Mouse (Mus musculus): ENCODE data around the gene Fam136a.

Fam136a gene

GRCm38 (mm10) chr6:86395969-86396368, 30.5 kb downstream of the Fam136a start:
- TF ChIP-seq NANOG (IDR thresholded peaks at IDR 0.05; ENCODE audit: borderline replicate concordance, low read length) (no peak), POU5F1 (IDR thresholded peaks at IDR 0.05; ENCODE audit: borderline replicate concordance, low read length) (no peak), CTCF (conservative IDR thresholded peaks at IDR 0.05; ENCODE audit: low read length) (no peak)
- peaks cover 31% of the 10 kb centered on the region for H3K4me1 ChIP-seq (replicated peaks; ENCODE audit: low read depth, low read length)
- H3K9me3 ChIP-seq (ENCODE audit: low read length), result no peaks in the 10 kb centered on the region
- H3K4me3 ChIP-seq (replicated peaks; ENCODE audit: low read length), result peak overlapping the region; percentile 99
- H3K27me3 ChIP-seq (ENCODE audit: insufficient read depth, low read length), result peaks cover 22% of the 10 kb centered on the region
- H3K36me3 ChIP-seq (ENCODE audit: insufficient read depth, low read length), result peaks cover 30% of the 10 kb centered on the region

DNA sequence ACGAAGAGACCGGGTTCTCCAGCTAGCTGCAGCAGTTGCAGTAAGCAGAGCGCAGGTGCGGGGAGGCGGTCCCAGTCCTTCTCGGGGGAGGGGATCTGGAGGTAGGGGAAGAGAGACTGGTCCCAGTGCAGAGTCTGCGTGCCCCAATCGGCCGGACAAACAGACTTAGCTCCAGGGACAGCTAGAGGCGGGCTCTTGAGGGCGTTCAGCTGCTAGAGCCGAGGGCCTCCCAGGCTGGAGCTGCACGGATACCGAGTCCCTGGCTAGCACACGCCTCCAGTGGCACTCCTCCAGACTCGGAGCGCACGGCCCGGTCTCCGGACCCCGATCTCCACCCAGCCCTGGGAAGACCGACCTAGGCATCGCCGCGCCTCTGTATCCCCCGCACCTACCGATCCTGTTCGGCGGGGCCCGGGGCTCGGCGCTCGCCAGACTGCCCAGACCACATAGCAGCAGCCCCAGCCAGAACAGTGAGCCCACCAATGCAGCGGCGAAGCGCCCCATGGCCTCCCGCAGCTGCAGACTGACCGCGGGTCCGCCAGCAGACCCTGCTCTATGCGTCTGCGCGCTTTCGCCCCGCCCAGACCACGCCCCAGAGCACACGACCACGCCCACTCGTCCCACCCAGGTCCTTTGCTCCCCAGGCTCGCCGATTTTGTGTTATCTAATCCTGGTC, 31.3 kb downstream of the Fam136a start, which contains the start of gene Pcyox1:
Pcyox1 (minus strand) TSS at position 574 of the 676 bp plus-strand sequence.
- Histone ChIP-seq H3K27me3 (ENCODE audit: insufficient read depth, low read length) (peaks cover 22% of the 10 kb centered on the region), H3K4me1 (replicated peaks; ENCODE audit: low read depth, low read length) (peaks cover 32% of the 10 kb centered on the region), H3K4me3 (replicated peaks; ENCODE audit: low read length) (peak within 1 kb of the TSS; percentile 99), H3K36me3 (ENCODE audit: insufficient read depth, low read length) (peaks cover 22% of the 10 kb centered on the region), H3K9me3 (ENCODE audit: low read length) (no peaks in the 10 kb centered on the region)
- TF ChIP-seq NANOG (IDR thresholded peaks at IDR 0.05; ENCODE audit: borderline replicate concordance, low read length), result no peak
- TF ChIP-seq CTCF (conservative IDR thresholded peaks at IDR 0.05; ENCODE audit: low read length), result no peak
- TF ChIP-seq POU5F1 (IDR thresholded peaks at IDR 0.05; ENCODE audit: borderline replicate concordance, low read length), result no peak

- Histone ChIP-seq H3K9me3 (ENCODE audit: low read length) (no peaks in the 10 kb centered on the region), H3K4me3 (replicated peaks; ENCODE audit: low read length) (peak overlapping the region; percentile 99), H3K27me3 (ENCODE audit: insufficient read depth, low read length) (peaks cover 22% of the 10 kb centered on the region), H3K36me3 (ENCODE audit: insufficient read depth, low read length) (peaks cover 15% of the 10 kb centered on the region), H3K4me1 (replicated peaks; ENCODE audit: low read depth, low read length) (peaks cover 32% of the 10 kb centered on the region)
- TF ChIP-seq NANOG (IDR thresholded peaks at IDR 0.05; ENCODE audit: borderline replicate concordance, low read length) (no peak), CTCF (conservative IDR thresholded peaks at IDR 0.05; ENCODE audit: low read length) (no peak), POU5F1 (IDR thresholded peaks at IDR 0.05; ENCODE audit: borderline replicate concordance, low read length) (no peak)
Observed at GRCm38 (mm10) chr6:86397257-86397980, 32.0 kb downstream of the Fam136a start.

GRCm38 (mm10) chr6:86398986-86399385, 33.5 kb downstream of the Fam136a start:
- Histone ChIP-seq H3K4me1 (replicated peaks; ENCODE audit: low read depth, low read length) (peaks cover 41% of the 10 kb centered on the region), H3K27me3 (ENCODE audit: insufficient read depth, low read length) (peaks cover 22% of the 10 kb centered on the region), H3K4me3 (replicated peaks; ENCODE audit: low read length) (no peak overlapping the region), H3K9me3 (ENCODE audit: low read length) (no peaks in the 10 kb centered on the region), H3K36me3 (ENCODE audit: insufficient read depth, low read length) (peaks cover 4% of the 10 kb centered on the region; the same call in 1 of the 2 replicates)
- TF ChIP-seq POU5F1 (IDR thresholded peaks at IDR 0.05; ENCODE audit: borderline replicate concordance, low read length) (no peak), NANOG (IDR thresholded peaks at IDR 0.05; ENCODE audit: borderline replicate concordance, low read length) (no peak), CTCF (conservative IDR thresholded peaks at IDR 0.05; ENCODE audit: low read length) (no peak)

DNA sequence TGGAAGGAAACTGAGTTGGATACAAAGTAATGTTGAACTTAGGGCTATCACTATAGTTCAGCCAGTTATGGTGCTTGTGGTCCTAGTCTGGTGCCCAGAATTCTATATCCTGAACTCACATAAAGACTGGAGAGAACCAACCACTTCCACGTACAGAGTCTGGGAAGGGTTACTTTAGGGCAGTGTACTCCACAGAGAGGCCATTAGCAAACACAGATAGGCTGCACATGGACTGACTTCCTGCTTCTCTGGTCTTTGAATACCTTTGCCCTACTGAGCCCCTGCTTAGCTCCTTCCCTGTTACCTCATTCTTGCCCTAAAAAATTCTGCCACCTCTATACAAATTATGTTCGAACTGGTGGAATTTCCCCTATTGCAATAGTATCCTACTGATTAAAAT, 34.5 kb downstream of the Fam136a start:
- H3K4me1 ChIP-seq (replicated peaks; ENCODE audit: low read depth, low read length), result peaks cover 39% of the 10 kb centered on the region
- no peaks in the 10 kb centered on the region; the same call in 1 of the 2 replicates for H3K36me3 ChIP-seq (ENCODE audit: insufficient read depth, low read length)
- H3K4me3 ChIP-seq (replicated peaks; ENCODE audit: low read length), result no peak overlapping the region
- no peaks in the 10 kb centered on the region for H3K9me3 ChIP-seq (ENCODE audit: low read length)
- no peak for TF ChIP-seq POU5F1 (IDR thresholded peaks at IDR 0.05; ENCODE audit: borderline replicate concordance, low read length)
- no peak for TF ChIP-seq NANOG (IDR thresholded peaks at IDR 0.05; ENCODE audit: borderline replicate concordance, low read length)
- TF ChIP-seq CTCF (conservative IDR thresholded peaks at IDR 0.05; ENCODE audit: low read length), result no peak
- peaks cover 22% of the 10 kb centered on the region for H3K27me3 ChIP-seq (ENCODE audit: insufficient read depth, low read length)

DNA sequence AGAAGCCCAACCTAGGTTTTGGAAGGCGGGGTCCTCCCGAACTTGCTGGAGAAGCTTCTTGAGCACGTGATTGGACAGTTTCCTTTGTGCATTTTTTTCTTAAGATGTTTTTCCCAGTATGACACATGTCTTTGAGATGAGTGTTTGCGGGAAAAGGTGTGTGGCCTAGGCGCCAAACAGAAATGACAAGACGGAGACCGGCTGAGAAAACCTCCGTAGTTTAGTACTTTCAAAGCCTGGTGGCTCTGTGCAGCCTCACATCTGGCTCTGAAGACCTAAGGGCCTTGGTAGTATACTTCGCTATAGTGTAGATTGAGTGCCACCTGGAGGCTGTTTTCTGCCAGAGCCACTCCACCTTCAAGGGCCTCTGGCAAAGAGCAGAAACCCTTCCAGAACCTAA, 35.5 kb downstream of the Fam136a start:
- Histone ChIP-seq H3K4me3 (replicated peaks; ENCODE audit: low read length) (no peak overlapping the region), H3K9me3 (ENCODE audit: low read length) (no peaks in the 10 kb centered on the region), H3K27me3 (ENCODE audit: insufficient read depth, low read length) (peaks cover 22% of the 10 kb centered on the region), H3K36me3 (ENCODE audit: insufficient read depth, low read length) (no peaks in the 10 kb centered on the region), H3K4me1 (replicated peaks; ENCODE audit: low read depth, low read length) (peaks cover 39% of the 10 kb centered on the region)
- TF ChIP-seq CTCF (conservative IDR thresholded peaks at IDR 0.05; ENCODE audit: low read length), result peak; percentile 48
- TF ChIP-seq NANOG (IDR thresholded peaks at IDR 0.05; ENCODE audit: borderline replicate concordance, low read length), result no peak
- TF ChIP-seq POU5F1 (IDR thresholded peaks at IDR 0.05; ENCODE audit: borderline replicate concordance, low read length), result no peak

- no peaks in the 10 kb centered on the region for H3K9me3 ChIP-seq (ENCODE audit: low read length)
- TF ChIP-seq NANOG (IDR thresholded peaks at IDR 0.05; ENCODE audit: borderline replicate concordance, low read length) (no peak), CTCF (conservative IDR thresholded peaks at IDR 0.05; ENCODE audit: low read length) (no peak), POU5F1 (IDR thresholded peaks at IDR 0.05; ENCODE audit: borderline replicate concordance, low read length) (no peak)
- H3K4me3 ChIP-seq (replicated peaks; ENCODE audit: low read length), result peak overlapping the region; percentile 90
Observed at GRCm38 (mm10) chr6:86402681-86403607, 37.5 kb downstream of the Fam136a start.

DNA sequence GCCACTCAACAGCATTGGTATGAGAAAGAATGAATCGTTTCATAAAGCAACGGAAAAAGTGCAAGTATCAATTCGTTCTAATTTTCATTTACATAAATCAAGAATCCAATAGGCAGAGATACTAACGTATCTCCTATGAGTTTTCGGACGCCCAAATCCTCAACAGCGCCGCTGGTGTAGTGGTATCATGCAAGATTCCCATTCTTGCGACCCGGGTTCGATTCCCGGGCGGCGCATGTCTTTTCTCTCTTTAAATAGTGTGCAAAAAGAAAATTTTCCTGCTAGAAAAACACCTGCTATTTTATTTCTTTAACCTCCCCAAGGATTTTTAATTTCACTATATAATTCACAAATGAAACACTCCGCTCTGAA, 38.3 kb downstream of the Fam136a start:
- Histone ChIP-seq H3K9me3 (ENCODE audit: low read length) (no peaks in the 10 kb centered on the region), H3K27me3 (ENCODE audit: insufficient read depth, low read length) (peaks cover 10% of the 10 kb centered on the region), H3K4me3 (replicated peaks; ENCODE audit: low read length) (peak overlapping the region; percentile 90), H3K36me3 (ENCODE audit: insufficient read depth, low read length) (peaks cover 11% of the 10 kb centered on the region), H3K4me1 (replicated peaks; ENCODE audit: low read depth, low read length) (peaks cover 37% of the 10 kb centered on the region)
- TF ChIP-seq CTCF (conservative IDR thresholded peaks at IDR 0.05; ENCODE audit: low read length) (no peak), NANOG (IDR thresholded peaks at IDR 0.05; ENCODE audit: borderline replicate concordance, low read length) (no peak), POU5F1 (IDR thresholded peaks at IDR 0.05; ENCODE audit: borderline replicate concordance, low read length) (no peak)

More at GRCm38 (mm10) chr6:86402681-86403607, 37.5 kb downstream of the Fam136a start:
- H3K4me1 ChIP-seq (replicated peaks; ENCODE audit: low read depth, low read length), result peaks cover 39% of the 10 kb centered on the region
- H3K36me3 ChIP-seq (ENCODE audit: insufficient read depth, low read length), result peaks cover 11% of the 10 kb centered on the region
- peaks cover 18% of the 10 kb centered on the region for H3K27me3 ChIP-seq (ENCODE audit: insufficient read depth, low read length)

All from E14TG2a.4 (cell line).